Mouse (Mus musculus): ENCODE measurements at regions not wholly inside any gene's neighbourhood (a gene's known extent, or its start where the extent isn't known, plus 50 kb on each side); places are given as distances from the start of the nearest gene placed in this dataset.
A peak's percentile ranks its signal among the peaks of the same experiment; 100 is the strongest.

DNA sequence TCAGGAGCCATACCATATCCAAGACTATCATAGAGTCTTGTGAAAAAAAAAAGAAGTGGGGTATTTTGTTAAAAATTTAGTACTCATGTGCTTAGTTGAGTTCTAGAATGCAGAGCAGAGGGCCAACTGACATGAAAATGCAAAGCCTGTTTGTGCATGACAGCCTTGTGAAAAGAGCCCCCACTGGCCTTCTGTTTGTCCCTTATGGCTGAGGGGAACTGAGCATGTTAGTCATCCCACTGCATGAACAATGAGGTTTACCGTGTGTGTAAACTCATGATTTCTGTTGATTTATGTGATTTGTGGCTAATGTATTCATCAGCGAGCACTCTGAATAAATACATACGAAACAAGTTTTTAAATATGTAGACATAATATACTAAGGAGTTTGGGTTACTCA lies 266.1 kb upstream of the Nox3 start:
- no peak for DNase-seq

DNA sequence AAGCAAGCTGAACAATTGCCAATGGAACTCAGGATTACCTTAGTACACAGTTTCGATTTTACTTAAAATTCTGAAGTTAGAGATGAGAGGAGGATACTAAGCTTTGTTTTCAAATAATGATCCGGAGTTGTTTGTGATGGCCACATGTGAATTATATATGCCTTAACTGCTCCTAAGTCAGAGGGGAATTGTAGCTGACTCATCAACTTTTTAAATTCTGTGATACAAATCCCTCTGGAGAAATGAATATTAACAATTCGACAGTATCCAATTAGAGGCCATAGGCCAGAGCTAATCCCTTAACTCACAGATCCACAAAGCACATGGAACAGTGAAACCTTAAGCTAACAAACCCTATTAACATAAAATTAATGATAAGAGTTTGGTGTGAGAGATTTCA lies 250.5 kb upstream of the Nox3 start:
- DNase-seq: no peak

DNA sequence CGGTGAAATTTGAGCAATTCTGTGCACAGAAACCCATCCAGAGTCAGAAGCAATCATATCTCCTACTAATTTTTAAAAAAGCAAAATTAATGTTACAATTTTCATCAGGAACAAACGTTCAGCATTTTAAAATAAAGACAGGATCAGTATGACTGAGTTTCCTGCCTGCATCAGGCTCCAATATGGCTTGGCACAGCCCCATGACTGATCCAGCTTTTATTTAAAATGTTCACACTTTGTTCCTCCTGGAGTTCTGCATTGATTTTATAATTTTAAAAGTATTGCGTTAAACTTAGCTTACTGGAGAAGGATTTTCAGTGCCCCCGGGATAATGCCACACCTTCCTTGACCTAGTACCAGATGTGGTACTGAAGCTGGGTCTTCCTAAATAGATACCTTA lies 240.3 kb upstream of the Nox3 start:
- DNase-seq: no peak

DNA sequence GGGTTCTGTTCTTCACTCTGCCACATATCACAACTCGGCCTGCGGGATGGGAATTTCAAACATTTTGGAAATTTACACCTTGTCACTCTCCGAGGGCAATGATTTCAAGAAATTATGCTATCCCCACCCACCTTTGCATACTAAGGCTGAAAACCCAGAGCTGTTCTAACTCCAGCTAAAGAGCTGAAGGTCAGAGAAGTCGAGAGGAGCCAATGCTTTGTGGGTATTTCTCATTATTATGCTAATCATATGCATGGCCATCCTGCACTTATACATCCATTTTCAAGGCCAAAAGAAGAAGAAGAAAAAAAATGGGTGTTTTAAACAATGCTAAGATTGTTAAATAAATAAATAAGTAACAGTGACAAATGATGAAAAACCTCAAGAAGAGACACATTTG lies 237.1 kb upstream of the Nox3 start:
- no peak for DNase-seq

DNA sequence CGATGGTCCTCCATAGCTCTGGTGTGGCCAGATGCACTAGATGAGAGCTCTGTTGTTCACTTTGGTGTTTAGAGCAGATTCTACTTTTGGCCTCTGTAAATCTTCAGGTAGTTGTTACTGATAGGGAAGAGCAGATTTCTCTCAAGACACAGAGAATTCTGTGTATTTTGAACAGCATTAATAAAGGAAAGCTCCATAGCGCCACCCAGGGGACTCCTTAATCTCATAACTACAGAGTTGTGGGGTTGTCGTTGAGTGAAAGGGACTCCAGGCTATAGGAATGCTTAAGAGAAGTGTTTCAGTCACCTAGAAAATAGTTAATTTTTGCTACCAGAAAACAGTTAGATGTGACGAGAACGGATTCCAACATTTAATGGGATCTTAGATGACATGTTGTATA lies 236.0 kb upstream of the Nox3 start:
- no peak for DNase-seq

DNA sequence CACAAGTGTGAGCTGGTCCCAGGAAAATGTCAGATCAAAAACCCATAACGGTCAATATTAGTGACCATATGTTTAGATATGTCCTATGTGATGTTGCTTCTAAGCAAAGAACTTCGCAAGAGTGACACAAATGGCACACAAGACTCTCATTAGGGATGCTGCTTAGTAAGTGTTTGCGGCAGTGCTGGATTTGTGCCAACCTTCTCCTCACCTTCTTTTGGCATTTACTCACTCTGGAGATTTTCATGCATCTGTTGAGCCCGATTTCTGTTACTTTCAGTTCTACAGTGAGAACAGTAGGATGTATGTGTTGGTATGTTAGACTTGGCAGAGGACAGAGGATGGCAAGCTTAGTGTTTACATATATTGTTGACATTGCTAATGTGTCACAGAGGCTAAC lies 231.0 kb upstream of the Nox3 start:
- no peak for DNase-seq

DNA sequence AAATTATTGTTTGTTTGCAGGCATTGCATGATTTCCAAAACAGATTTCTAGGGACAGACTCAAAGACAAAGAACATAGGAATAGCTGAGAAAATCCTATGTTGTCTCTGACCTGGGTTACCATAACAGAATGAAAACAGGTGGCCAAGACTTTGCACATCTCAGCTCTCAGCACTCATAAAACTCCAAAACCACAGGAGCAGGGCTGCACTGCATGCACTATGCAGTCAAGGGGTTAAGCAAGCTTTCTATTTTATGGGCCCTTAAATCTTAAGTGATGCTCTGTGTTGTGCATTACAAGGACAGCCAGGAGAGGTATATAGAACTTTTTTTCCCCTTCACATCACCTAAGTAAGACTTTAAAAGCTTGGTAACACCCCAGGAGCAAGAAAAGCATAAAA lies 224.2 kb upstream of the Nox3 start:
- no peak for DNase-seq

DNA sequence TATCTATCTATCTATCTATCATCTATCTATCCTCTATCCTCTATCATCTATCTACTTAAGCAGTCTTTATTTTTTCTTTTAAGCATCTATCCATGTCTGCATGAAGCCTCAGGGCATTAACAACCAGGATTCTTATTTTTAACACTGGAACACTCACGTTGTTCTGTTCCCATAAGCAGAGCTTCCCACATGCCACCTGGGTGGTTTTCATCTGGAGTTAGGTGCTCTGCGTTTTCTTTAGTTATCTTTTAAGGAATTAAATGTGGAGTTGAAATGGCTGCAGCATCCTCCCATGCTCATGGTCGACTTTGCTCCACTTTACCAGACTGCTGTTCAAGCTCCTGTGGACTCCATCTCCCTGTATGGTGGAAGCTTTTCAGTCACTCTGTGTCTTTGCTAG lies 196.8 kb upstream of the Nox3 start:
- DNase-seq: no peak

DNA sequence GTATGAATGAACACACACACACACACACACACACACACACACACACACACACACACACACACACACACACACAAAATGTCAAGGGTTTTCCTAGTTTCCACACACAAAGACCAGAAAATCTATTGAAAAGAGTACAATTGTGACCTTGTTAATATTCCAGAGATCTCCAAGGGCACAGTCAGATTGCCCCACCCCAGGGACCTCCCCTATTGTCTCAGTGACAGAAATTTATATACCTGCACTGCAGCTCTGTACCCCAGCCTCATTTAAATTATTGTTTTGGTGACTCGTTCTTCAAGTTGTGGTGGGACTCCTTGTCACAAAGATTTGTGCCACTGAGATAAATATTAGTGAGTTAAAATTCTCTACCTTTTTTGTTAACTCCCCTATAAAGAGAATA lies 187.1 kb upstream of the Nox3 start:
- DNase-seq: no peak

DNA sequence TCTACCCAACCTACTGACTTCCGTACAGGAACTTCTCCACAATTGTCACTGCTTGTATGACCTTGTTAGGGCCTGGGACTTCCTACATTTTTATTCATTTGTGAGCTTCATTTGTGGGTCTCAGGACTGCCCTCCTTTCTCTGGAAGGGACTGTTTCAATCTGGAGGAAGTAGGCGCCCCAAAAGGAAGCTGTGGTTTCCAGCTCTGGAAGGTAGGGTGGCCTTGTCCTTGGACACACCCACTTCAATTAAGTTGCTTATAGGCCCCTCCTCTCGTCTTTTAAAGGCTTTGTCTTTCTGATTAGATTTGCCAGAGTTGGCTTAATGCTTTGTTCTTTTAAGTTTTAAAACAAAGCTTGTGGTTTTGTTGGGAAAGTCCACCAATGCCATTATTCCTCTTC lies 183.0 kb upstream of the Nox3 start:
- no peak for DNase-seq

DNA sequence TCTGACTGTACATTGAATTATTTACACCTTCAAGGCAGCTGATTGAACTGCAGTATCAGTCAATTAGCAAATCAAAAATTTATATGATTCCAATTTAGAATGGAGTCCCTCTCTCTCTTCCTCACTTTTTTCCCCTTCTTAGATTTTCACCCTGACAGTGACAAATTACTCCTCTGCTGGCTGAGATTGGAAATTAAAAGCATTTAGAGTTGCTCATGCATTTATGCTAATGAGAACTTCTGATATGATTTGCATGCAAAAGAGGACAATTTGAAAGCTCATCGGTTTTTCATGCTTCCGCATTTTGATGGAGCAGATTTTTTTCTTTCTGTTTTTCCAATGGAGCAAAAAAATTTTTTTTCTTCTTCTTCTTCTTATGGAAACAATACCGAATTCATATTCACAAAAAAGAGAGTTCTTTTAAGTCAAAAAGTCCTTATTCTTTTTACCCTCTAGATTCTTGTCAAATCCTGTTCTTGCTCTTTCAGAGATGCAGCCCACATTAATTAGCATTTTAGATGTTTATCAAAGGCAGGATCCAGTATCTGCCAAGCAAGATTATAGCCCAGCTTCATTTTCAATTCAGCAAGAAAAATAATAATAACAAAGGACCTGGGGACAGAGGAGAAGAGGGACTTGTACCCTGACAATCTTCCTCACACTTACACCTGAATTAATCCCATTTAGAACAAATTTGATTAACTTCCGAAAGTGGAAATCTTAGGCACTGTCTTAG lies 173.6 kb upstream of the Nox3 start:
- DNase-seq: no peak

DNA sequence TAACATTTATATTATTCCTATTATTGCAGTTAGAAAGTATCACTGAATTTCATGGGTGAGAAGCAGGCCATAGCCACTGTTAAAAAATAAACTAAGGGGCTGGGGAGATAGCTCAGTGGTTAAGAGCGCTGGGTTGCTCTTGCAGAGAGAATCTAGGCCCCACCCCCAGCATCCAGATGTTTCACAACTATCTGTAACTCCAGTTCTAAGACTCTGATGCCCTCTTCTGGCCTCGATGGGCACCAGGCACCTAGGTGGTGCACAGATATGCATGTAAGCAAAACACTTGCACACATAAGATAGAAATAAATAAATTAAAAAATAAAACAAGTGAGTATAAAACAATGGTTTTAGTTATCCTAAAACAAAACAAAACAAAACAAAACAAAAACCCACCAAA lies 166.3 kb upstream of the Nox3 start:
- DNase-seq: no peak

DNA sequence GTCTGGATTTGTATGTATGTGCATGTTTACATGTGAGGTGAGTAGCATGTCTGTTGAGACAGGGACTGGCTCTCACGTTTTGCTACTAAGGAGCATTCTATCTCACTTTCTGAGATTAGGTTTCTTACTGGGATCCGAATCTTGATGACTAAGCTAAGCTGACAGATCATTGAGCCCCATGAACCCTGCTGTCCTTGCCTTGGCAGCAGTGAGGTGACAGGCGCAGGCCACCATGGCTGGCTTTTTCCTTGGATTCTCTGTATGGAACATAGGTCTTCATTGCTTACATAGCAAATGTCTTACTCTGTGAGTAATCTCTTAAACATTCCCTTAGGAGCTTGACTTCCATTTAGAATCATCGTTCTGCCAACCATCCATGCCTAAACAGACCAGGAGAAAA lies 140.3 kb upstream of the Nox3 start:
- DNase-seq: no peak

DNA sequence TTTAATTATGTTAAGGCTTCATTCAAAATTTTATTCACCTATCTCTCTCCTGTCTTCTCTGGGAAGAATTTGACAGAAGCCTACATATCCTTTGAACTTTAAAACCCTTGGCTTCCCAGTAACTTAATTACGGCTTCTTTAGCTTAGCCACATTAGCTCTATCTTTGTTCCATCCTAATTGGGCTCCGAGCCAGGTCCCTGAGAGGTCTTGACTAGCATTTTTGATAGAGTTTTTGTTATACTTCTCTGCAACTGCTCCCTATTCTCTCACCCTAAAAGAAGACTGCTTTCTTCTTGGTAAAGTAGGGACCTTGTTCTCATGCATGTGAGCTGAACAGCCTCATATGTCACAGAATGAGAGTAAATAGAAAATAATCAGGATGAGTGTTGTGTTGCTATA lies 115.1 kb upstream of the Nox3 start:
- no peak for DNase-seq

DNA sequence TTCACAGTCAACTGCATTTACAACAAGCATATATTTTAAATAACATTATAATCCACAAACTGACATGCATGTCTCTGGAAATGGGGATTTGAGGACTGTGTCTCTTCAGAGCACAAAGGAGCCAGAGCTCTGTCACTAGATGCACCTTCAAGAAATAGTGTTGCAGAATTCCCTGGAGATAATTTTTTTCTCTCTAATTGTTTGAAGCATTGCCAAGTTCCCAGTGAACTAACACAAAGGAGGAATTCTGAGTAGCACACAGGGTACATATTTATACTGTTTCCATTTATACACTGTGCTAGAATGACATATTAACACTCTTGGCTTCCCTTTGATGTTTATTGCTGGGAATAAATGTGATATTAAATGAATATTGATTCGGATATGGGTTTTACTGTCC lies 107.4 kb upstream of the Nox3 start:
- DNase-seq: no peak

DNA sequence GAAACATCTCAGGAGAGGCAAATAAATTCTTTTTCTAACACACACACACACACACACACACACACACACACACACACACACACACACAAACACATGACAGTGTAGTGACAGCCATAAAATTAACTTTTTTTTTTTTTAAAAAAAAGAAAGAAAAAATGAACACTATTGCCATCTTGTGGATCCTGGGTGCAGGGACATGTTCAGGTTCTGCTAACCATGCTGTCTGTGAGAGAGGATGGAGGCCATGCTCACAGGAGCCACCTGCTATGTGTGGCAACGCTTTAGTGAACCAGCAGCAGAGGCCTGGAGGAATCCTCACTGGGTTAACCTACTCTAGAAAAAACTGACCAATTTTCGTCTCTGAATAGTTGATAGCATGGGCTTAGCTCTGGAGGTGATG lies 96.5 kb upstream of the Nox3 start:
- peak; percentile 7 to 10 for DNase-seq

DNA sequence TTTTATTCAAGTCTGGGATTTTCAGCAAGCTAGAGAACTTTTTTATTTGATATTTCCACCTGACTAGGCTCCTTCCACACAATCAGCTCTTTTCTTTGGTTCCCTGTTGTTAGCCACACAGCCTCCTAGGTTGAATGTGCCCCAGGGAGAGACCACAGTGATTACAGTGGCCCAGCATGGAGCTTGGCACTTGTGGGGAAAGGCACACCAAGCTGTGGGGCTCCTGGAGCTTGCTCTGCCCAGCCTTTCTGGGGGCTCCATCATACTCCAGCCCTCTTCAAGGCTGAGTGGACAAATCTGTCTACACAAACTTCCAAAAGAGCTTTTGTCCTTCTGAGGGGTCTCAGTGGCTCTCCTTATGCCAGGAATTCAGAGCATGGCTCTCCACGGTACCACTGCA lies 86.1 kb upstream of the Nox3 start:
- no peak for DNase-seq

DNA sequence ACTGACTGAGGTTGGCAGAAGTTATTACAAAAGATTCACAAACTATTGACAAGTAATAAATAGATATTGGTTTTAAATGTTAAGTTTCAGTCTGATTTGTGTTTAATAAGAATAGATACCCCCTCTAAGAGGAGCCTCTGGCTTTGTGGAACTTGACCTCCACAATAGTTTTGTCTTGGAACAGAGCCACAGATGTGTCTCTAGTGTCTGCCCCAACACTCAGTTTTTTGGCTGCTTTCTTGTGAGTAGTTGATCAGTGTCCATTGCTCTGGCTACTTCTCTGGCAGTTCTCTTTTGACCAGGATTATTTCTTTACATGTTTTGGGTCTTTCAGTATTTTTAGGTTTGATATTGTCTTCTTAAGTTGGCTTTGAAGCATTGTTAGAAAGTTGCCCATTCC lies 81.6 kb upstream of the Nox3 start:
- DNase-seq: no peak

DNA sequence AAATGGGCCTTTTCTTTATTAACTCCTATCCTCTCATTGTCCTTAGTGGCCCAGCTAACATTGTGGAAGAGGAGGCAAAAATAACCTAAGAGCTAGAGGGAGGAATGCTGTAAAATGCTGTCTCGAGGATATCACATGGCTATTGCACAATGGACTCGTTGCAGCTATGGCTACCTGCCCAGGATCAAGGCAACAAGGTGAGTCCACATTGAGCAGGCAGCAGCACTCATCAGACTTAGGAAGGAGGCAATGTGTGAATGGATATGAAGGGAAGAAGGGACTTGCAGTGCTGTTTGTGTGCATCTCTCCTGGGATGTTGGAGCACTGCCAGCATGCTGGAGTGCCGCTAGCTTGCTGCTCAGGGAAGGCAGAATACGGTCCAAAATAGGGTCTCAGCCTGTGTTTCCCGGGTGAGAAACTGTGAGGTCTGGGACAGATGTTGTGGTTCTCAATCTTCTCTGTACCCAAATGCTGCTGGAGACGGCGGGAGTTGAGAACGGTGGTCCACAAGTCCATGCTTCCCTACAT lies 51.8 kb upstream of the Nox3 start:
- peak; percentile 6 to 10 for DNase-seq
